Mouse (Mus musculus): ENCODE measurements at regions not wholly inside any gene's neighbourhood (a gene's known extent, or its start where the extent isn't known, plus 50 kb on each side); places are given as distances from the start of the nearest gene placed in this dataset.

GRCm38 (mm10) chr6:100973366-100974090 lies 140.1 kb downstream of the Ppp4r2 start:
- no peak for DNase-seq

- no peak for DNase-seq
These were observed 141.3 kb downstream of the Ppp4r2 start for GRCm38 (mm10) chr6:100974716-100975115.

- DNase-seq = peak; percentile 74
These were observed 142.4 kb downstream of the Ppp4r2 start for GRCm38 (mm10) chr6:100975835-100976234.

DNA sequence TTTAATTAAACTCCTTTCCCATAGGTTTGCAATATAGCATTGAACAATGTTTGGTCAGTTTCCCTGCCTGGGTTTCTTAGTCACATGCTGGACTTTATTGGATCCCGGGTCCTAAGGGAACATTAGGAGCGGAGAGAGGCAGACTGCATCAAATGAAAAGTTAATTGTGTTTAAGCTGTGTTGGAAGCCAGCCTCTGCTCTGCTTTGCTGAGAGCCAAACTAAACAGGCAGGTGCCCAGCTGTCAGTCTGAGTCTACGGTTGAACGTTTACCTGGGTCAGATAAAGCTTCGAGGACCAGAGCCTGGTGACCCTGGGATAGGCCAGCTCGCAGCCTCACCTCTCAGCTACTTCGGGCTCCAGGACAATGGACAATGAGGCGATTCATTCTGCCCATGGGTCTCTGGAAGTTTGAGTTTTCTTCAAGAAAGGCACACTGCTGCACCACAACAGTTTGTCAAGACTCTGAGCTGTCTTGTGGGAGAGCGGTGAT lies 143.8 kb downstream of the Ppp4r2 start:
- no peak for DNase-seq

DNA sequence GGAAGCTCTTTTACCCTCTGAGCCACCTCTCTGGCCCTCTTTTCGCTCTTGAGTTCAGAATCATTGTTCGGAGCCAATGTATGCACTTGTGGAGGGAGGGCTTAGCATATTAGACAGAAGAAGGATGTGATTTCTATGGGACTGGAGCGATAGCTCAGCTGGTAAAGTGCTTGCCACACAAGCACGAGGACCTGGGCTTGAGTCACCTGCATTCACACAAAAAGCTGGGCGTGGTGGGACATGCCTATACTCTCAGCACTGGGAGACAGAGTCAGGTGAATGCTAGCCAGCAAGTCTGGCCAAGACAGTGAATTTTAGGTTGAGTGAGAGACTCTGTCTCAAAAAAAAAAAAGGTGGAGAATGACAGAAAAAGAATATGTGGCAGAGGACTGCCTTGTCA lies 144.7 kb downstream of the Ppp4r2 start:
- no peak for DNase-seq

GRCm38 (mm10) chr6:100978727-100979460 lies 145.5 kb downstream of the Ppp4r2 start:
- no peak for DNase-seq

- DNase-seq = no peak
These were observed 146.7 kb downstream of the Ppp4r2 start for GRCm38 (mm10) chr6:100980156-100980555.

GRCm38 (mm10) chr6:100984861-100985260 lies 151.4 kb downstream of the Ppp4r2 start:
- DNase-seq = no peak

- DNase-seq = no peak
These were observed 152.0 kb downstream of the Ppp4r2 start for GRCm38 (mm10) chr6:100985334-100985937.

GRCm38 (mm10) chr6:100988521-100988920 lies 155.1 kb downstream of the Ppp4r2 start:
- DNase-seq = no peak

- no peak for DNase-seq
These were observed 160.0 kb downstream of the Ppp4r2 start for GRCm38 (mm10) chr6:100993421-100993820.

DNA sequence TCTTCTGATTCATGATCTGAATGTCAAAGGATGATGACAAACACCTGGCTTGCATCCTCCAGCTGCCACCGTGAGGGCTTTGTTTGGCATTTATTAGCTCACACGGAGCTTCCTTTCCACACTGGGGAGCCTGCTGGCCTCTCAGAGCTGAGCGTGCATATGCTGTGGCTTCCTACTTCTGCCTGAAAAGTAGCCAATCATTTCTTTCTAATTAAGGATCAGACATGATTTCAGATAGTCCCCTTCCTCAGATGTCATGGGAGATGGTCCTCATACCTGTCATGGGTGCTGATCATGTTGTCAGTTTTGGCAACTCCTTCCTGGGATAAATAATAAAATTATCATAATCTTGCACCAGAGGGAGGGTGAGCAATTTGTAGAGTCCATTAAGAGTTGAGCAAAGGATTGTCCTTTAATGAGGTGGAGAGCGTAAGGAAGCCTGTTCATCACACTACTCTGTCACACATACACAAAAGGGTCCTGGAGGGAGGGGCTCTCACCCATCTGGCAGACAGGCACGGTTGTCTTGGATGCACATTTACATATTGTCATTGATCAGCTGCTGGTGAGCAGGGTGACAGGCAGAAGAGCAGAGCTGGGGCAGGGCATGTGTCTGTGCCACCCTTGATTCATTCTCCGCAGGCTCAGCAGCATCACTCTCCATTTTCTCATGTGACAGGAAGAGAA lies 162.6 kb downstream of the Ppp4r2 start:
- DNase-seq = no peak

DNA sequence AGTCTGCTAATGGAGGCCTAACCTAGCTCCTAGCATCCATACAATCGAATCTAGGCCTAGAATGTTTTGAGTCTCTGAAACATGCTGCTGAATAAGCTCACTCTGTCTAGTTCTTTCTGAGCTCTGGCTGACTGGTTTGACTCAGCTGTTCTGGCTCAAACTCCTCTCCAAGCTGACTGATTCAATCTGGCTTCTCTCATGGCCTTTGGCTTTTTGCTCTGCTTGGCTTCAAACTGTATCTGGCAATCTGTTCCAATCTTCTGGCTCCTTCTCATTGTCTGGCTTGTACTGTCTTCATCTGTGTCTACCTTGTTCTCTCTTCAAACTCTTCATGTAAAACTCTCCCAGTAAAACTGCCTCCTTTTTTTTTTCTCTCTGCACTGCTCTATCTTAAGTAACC lies 164.9 kb downstream of the Ppp4r2 start:
- DNase-seq = no peak

DNA sequence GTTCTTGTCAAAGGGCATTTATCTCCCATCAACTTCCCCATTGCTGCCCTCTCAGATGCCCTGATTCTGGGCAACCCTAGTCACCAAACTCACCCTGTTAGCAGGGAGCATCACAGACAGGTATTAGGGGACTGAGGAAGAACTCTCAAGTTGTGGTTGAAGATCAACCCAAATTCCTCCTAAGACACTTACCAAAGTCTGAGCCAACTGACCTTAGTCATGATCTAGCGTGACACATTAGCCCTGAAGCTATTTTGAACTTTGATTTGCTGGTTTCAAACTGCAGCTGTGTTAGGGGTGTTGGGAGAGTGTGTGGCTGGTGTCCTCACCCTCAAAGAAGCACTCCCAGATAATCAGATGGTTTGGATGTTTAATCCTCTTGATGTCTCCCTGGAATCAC lies 170.5 kb downstream of the Ppp4r2 start:
- DNase-seq = no peak

GRCm38 (mm10) chr6:101021650-101022049 lies 188.2 kb downstream of the Ppp4r2 start:
- no peak for DNase-seq

DNA sequence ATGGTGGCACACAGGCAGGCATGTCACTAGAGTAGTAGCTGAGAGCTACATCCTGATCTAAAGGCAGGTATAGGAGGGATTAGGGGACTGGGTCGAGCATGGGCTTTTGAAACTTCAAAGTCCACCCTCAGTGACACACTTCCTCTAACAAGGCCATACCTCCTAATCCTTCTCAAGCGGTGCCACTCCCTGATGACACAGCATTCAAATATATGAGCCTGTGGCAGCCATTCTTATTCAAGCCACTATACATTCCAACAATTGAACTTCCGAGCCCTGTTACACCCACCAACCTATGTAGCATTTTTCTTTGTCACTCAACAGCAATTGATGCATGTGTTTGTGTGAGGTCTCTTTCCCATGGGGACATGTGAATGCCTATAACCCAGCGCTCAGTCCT lies 192.4 kb downstream of the Ppp4r2 start:
- DNase-seq = no peak

GRCm38 (mm10) chr6:101027462-101027861 lies 194.0 kb downstream of the Ppp4r2 start:
- peak; percentile 34 for DNase-seq

GRCm38 (mm10) chr6:101029436-101029835 lies 196.0 kb downstream of the Ppp4r2 start:
- no peak for DNase-seq

DNA sequence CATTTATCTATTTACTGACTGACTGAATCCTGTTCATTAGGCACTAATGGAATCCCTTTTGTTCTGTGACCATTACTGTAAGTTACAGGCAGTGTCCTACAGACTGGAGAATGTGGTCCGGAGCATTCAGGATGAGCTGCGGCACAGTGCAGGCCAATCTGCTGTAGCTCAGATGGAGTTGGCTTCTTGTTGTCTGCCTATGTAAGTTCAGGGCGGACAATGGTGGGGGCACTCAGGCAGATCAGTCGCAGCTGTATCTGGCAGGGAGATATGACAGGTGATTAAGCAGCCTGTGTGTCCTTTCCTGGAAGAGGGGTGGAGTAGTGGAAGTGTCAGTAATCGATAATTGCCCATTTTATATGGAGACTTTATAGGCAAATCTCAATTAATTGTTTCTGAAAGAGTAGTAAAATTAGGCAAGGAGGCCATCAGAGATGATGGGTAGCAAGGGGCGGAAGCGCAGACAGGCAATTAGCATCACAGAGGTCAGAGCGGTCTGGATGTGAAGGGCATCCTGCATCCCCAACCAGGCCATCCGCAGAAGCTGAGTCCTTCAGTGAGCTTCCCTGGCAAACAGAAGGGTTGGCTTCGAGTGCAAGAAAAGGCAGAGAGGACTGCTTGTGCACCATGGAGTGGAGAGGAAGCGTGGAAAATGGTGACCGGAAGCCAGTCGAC lies 197.2 kb downstream of the Ppp4r2 start:
- DNase-seq = no peak

DNA sequence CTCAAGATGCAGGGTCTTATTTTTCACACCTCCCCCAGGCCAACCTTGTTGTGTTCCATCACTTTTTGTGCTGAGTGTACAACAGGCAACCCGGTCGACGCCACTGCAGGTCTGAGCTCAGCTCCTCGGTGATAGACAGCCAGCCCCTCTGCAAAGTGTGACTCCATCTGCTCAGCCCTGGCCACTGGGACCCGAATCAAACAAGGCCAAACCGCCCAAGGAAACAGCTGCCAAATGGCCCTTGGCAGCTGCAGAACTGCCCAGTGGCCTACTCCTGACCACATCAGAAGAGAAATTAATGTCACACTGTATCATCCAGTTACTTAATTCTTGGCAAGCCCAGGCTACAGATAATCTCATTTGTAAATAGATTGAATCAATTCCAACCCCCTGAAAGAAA lies 213.3 kb downstream of the Ppp4r2 start:
- DNase-seq = peak; percentile 10

GRCm38 (mm10) chr6:101047195-101047594 lies 213.8 kb downstream of the Ppp4r2 start:
- DNase-seq = no peak

DNA sequence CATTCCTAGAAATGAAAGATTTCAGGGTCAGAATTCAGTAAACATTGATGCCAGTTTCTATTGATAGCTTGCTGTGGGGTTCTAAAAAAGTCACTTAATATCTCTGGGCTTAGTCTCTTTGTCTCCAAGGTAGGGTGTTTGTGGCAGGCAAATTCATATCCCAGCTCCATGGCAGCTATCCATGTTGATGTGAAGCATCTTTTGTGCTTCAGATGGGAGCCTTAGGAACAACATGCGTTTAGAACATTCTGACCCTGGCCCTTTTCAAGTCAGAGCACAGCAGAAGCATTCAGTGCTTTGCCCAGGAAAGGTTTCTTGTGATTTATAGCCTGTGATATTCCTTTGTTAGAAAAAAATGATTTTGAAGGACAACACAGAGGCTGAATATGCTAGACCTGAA lies 215.0 kb downstream of the Ppp4r2 start:
- DNase-seq = no peak

Data from embryo, embryonic 11 days (tissue).